Mouse (Mus musculus) hindbrain, postnatal 0 days (tissue): ENCODE measurements around the gene Glis2. TPM values are rescaled to one million over a fixed set of nuclear protein-coding genes. Genes with fewer than 3 reads are reported as not detected.

Experiments
- ATAC-seq: fragments of 200-750 bp; cut with Nextera tagmentation; 2 replicates; pipeline ENCODE4 v1.8.0; 2017; ENCODE audit warnings: mild to moderate bottlenecking, moderate TSS enrichment, moderate library complexity
- DNase-seq: peaks from one replicate; pipeline ENCODE4 v3.0.0-alpha.2; 2015; ENCODE audit warnings: low spot score
- H3K27ac ChIP-seq: fragments of 300-500 bp; sonication (generic); 2 replicates; pipeline ENCODE4 v1.5.1; 2014; ENCODE audit warnings: mild to moderate bottlenecking
- H3K27me3 ChIP-seq: fragments of 300-500 bp; sonication (generic); 2 replicates; pipeline ENCODE4 v1.6.1; 2014; ENCODE audit warnings: low read length, mixed read lengths; ENCODE audit not compliant: insufficient read depth
- H3K36me3 ChIP-seq: fragments of 300-500 bp; sonication (generic); 2 replicates; pipeline ENCODE4 v1.6.1; 2014; ENCODE audit warnings: low read length, mixed read lengths; ENCODE audit not compliant: insufficient read depth
- H3K4me1 ChIP-seq: fragments of 300-500 bp; sonication (generic); 2 replicates; pipeline ENCODE4 v1.6.1; 2014; ENCODE audit warnings: antibody characterized with exemption, low read length, mixed read lengths; ENCODE audit not compliant: insufficient read depth
- H3K4me2 ChIP-seq: fragments of 300-500 bp; sonication (generic); 2 replicates; pipeline ENCODE4 v1.6.1; 2014; ENCODE audit warnings: low read depth, mild to moderate bottlenecking, low read length, moderate library complexity, mixed read lengths
- H3K4me3 ChIP-seq: fragments of 300-500 bp; sonication (generic); 2 replicates; pipeline ENCODE4 v1.5.1; 2014; ENCODE audit warnings: low read length
- H3K9ac ChIP-seq: fragments of 300-500 bp; sonication (generic); replicated peaks from 2 replicates; pipeline ENCODE4 v1.6.1; 2014; ENCODE audit warnings: mild to moderate bottlenecking, low read length, moderate library complexity, mixed read lengths
- H3K9me3 ChIP-seq: fragments of 300-500 bp; sonication (generic); 2 replicates; pipeline ENCODE4 v1.6.1; 2016; ENCODE audit warnings: low read length, mixed read lengths
- CTCF ChIP-seq: IDR thresholded peaks from 2 replicates; pipeline ENCODE4 v1.5.1; 2016; ENCODE audit warnings: antibody characterized with exemption, control low read depth, low read depth
- WGBS: fragments of 180-500 bp; shearing (Covaris S2); extraction: QIAGEN DNeasy Blood & Tissue Kit; methylation state at CpG from one replicate; pipeline ENCODE4 v1.1.7; 2014; 5-methylcytosine and 5-hydroxymethylcytosine counted together
- polyA plus RNA-seq: library from polyadenylated mRNA; unstranded; fragments of >200 nt; fragmentation: Nextera tagmentation; extraction: Ambion mirVana; gene quantifications from 2 replicates; pipeline ENCODE4 v1.2.1, GENCODE M21; 2015
- total RNA-seq: library from RNA; depleted of rRNA; stranded (reverse); fragments of >200 nt; gene quantifications from 2 replicates; pipeline ENCODE4 v1.2.3, GENCODE M21; 2014; rRNA removed

The Glis2 gene
- total RNA-seq (25.8 and 28.2 TPM in 2 replicates), polyA plus RNA-seq (12.0 and 12.5 TPM in 2 replicates)

GRCm38 (mm10) chr16:4593971-4594813 lies at the start of gene Glis2:
TSS of gene Glis2 (plus strand) at chr16:4594713.
- Histone ChIP-seq H3K27ac (peak within 1 kb of the TSS; percentile 90), H3K36me3 (no peaks in the 10 kb centered on the region), H3K4me2 (peak within 1 kb of the TSS; percentile 86), H3K4me3 (peak within 1 kb of the TSS; percentile 86), H3K27me3 (no peaks in the 10 kb centered on the region), H3K4me1 (peaks cover 42% of the 10 kb centered on the region), H3K9ac (peak within 1 kb of the TSS; percentile 91), H3K9me3 (no peaks in the 10 kb centered on the region)
- WGBS: 0% methylated on average over 27 of the region's 74 CpGs
- ATAC-seq: peak; percentile 89
- DNase-seq: peak; percentile 92
- no peak for TF ChIP-seq CTCF

- no peak for ATAC-seq
- Histone ChIP-seq H3K36me3 (peaks cover 9% of the 10 kb centered on the region; the same call in 1 of the 2 replicates), H3K9me3 (no peaks in the 10 kb centered on the region), H3K4me1 (0 out of 2 replicates have a peak, but pooled peaks cover 5% of the 10 kb centered on the region), H3K27me3 (no peaks in the 10 kb centered on the region), H3K27ac (no peak overlapping the region), H3K9ac (no peak overlapping the region), H3K4me2 (no peak overlapping the region), H3K4me3 (no peak overlapping the region)
- TF ChIP-seq CTCF: no peak
- WGBS: 82% methylated on average over 9 of the region's 9 CpGs
- DNase-seq: no peak
Observed at GRCm38 (mm10) chr16:4544845-4545244, 49.7 kb upstream of the Glis2 start.

DNA sequence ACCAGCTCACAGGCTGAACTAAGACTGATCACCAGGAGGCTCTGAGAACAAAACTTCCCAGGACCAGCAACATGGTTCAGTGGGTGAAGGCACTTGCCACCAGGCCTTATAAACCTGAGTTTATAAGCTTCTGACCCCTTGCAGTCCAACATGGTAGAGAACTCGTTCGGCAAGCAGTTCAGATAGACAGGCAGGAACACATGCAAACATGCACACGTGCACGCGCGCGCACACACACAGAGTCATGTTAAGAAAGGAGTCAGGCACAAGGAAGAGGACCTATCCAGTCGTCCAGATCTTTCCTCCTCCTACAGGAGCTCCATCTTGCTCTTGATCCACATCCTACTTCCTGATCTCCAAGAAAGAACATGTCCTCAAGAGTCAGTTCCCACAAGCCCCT lies 47.7 kb upstream of the Glis2 start:
- ATAC-seq: no peak
- Histone ChIP-seq H3K4me1 (0 out of 2 replicates have a peak, but pooled peaks cover 5% of the 10 kb centered on the region), H3K9ac (no peak overlapping the region), H3K27me3 (no peaks in the 10 kb centered on the region), H3K4me3 (no peak overlapping the region), H3K4me2 (no peak overlapping the region), H3K27ac (no peak overlapping the region), H3K36me3 (peaks cover 9% of the 10 kb centered on the region; the same call in 1 of the 2 replicates), H3K9me3 (no peaks in the 10 kb centered on the region)
- WGBS: 94% methylated on average over 8 of the region's 8 CpGs
- TF ChIP-seq CTCF: no peak
- DNase-seq: no peak

DNA sequence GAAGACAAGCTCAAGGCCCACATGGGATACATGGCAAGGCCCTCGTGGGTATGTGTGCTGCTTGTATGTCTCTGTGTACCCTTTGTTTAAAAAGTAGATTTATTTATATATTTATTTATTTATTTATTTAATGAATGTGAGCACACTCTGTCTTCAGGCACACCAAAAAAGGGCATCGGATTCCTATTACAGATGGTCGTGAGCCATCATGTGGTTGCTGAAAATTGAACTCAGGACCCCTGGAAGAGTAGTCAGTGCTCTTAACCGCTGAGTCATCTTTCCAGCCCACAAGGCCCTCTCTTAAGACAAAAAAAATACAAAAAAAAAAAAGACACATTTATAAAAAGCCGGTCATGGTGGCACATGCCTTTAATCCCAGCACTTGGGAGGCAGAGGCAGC lies 46.9 kb upstream of the Glis2 start:
- Histone ChIP-seq H3K9me3 (no peaks in the 10 kb centered on the region), H3K4me1 (0 out of 2 replicates have a peak, but pooled peaks cover under 1% of the 10 kb centered on the region), H3K4me2 (no peak overlapping the region), H3K36me3 (peaks cover 9% of the 10 kb centered on the region; the same call in 1 of the 2 replicates), H3K27me3 (no peaks in the 10 kb centered on the region), H3K9ac (no peak overlapping the region), H3K27ac (no peak overlapping the region), H3K4me3 (no peak overlapping the region)
- TF ChIP-seq CTCF: no peak
- WGBS: 89% methylated on average over 5 of the region's 5 CpGs
- DNase-seq: no peak
- ATAC-seq: no peak

GRCm38 (mm10) chr16:4548953-4549688 lies 45.4 kb upstream of the Glis2 start:
- peaks cover 9% of the 10 kb centered on the region; the same call in 1 of the 2 replicates for H3K36me3 ChIP-seq
- 86% methylated on average over 18 of the region's 18 CpGs for WGBS
- no peak for ATAC-seq

DNA sequence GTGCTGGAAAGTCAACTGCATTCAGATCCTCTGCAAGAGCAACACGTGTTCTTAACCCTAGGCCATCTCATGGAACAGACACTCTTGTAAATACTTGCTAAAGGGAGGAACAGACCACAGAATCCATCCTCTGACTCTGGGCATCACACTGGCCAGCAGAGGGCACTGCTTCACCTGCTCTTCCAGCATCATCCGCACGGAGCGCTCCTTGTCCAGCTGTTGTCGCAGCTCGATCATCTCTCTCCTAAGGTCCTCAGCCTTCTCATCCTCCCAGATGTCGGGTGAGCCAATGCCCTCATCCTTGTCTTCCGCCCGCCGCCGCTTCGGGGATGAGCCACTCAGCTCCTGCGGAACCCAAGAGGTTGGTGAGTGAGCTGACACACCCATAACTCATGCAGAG lies 43.5 kb upstream of the Glis2 start:
- Histone ChIP-seq H3K9ac (no peak overlapping the region), H3K4me2 (no peak overlapping the region), H3K4me3 (no peak overlapping the region), H3K9me3 (no peaks in the 10 kb centered on the region), H3K27me3 (no peaks in the 10 kb centered on the region), H3K36me3 (no peaks in the 10 kb centered on the region), H3K4me1 (no peaks in the 10 kb centered on the region), H3K27ac (no peak overlapping the region)
- TF ChIP-seq CTCF: peak; percentile 99
- ATAC-seq (peak; percentile 79), DNase-seq (peak; percentile 86)
- 38% methylated on average over 13 of the region's 13 CpGs for WGBS

More at GRCm38 (mm10) chr16:4548953-4549688, 45.4 kb upstream of the Glis2 start:
- Histone ChIP-seq H3K27ac (no peak overlapping the region), H3K9ac (no peak overlapping the region), H3K4me1 (no peaks in the 10 kb centered on the region), H3K27me3 (no peaks in the 10 kb centered on the region), H3K9me3 (no peaks in the 10 kb centered on the region), H3K4me3 (no peak overlapping the region), H3K4me2 (no peak overlapping the region)
- TF ChIP-seq CTCF: no peak
- no peak for DNase-seq
